Mouse (Mus musculus) regulatory T cell (primary cell): Measurements from ENCODE around the gene Tmem150c.

Experiments
- in situ Hi-C: fragments of 300-600 bp; cut with MboI, MseI; formaldehyde crosslinking; loops from one replicate; pipeline ENCODE4 v1.15.1; 2025; ENCODE audit warnings: high pct_unique_total_duplicates

Gene Tmem150c

GRCm38 (mm10) chr5:100159638-100159973 lies at the start of gene Tmem150c:
Gene Tmem150c, minus strand, starts transcription at chr5:100159808.
- in situ Hi-C loops, result no loop called here

- in situ Hi-C loops, result no loop called here
These were observed 49.5 kb upstream of the Tmem150c start for GRCm38 (mm10) chr5:100209093-100209492.

GRCm38 (mm10) chr5:100206675-100207074 lies 47.1 kb upstream of the Tmem150c start:
- in situ Hi-C loops, result no loop called here

GRCm38 (mm10) chr5:100205519-100206189 lies 46.0 kb upstream of the Tmem150c start:
- in situ Hi-C loops, result no loop called here

GRCm38 (mm10) chr5:100200805-100201204 lies 41.2 kb upstream of the Tmem150c start:
- in situ Hi-C loops, result no loop called here

GRCm38 (mm10) chr5:100200296-100200695 lies 40.7 kb upstream of the Tmem150c start:
- in situ Hi-C loops, result no loop called here

GRCm38 (mm10) chr5:100199092-100199853 lies 39.7 kb upstream of the Tmem150c start:
- in situ Hi-C loops, result no loop called here

- in situ Hi-C loops, result no loop called here
These were observed 37.9 kb upstream of the Tmem150c start for GRCm38 (mm10) chr5:100197476-100197875.

- in situ Hi-C loops, result no loop called here
These were observed 37.3 kb upstream of the Tmem150c start for GRCm38 (mm10) chr5:100196854-100197431.

GRCm38 (mm10) chr5:100196397-100196796 lies 36.8 kb upstream of the Tmem150c start:
- in situ Hi-C loops, result no loop called here

GRCm38 (mm10) chr5:100191438-100192190 lies 32.0 kb upstream of the Tmem150c start:
- in situ Hi-C loops, result no loop called here

GRCm38 (mm10) chr5:100187035-100187901 lies 27.7 kb upstream of the Tmem150c start:
- in situ Hi-C loops, result no loop called here

- in situ Hi-C loops, result no loop called here
These were observed 27.0 kb upstream of the Tmem150c start for GRCm38 (mm10) chr5:100186618-100187017.

- in situ Hi-C loops, result no loop called here
These were observed 26.3 kb upstream of the Tmem150c start for GRCm38 (mm10) chr5:100185895-100186294.

GRCm38 (mm10) chr5:100181011-100181410 lies 21.4 kb upstream of the Tmem150c start:
- in situ Hi-C loops, result loop anchor here (5.0 kb wide), 1 partner anchor 141 kb away; no protein-coding TSS in a partner anchor

GRCm38 (mm10) chr5:100178781-100179165 lies 19.2 kb upstream of the Tmem150c start:
- in situ Hi-C loops, result no loop called here

GRCm38 (mm10) chr5:100178122-100178780 lies 18.6 kb upstream of the Tmem150c start:
- in situ Hi-C loops, result no loop called here

- in situ Hi-C loops, result no loop called here
These were observed 17.9 kb upstream of the Tmem150c start for GRCm38 (mm10) chr5:100177547-100177946.

GRCm38 (mm10) chr5:100176096-100176495 lies 16.5 kb upstream of the Tmem150c start:
- in situ Hi-C loops, result no loop called here

- in situ Hi-C loops, result no loop called here
These were observed 16.0 kb upstream of the Tmem150c start for GRCm38 (mm10) chr5:100175582-100175981.

GRCm38 (mm10) chr5:100172104-100172503 lies 12.5 kb upstream of the Tmem150c start:
- in situ Hi-C loops, result no loop called here
